Mouse (Mus musculus) cerebellum, adult (tissue): ENCODE measurements around the gene Itpr1.

Source experiments
- ATAC-seq: cut with Nextera tagmentation; 2 replicates; pipeline ENCODE4 v1.9.2; 2017; ENCODE audit warnings: mild to moderate bottlenecking, moderate library complexity, mixed read lengths; ENCODE audit not compliant: insufficient number of reproducible peaks, low FRiP score, low TSS enrichment

Gene Itpr1

DNA sequence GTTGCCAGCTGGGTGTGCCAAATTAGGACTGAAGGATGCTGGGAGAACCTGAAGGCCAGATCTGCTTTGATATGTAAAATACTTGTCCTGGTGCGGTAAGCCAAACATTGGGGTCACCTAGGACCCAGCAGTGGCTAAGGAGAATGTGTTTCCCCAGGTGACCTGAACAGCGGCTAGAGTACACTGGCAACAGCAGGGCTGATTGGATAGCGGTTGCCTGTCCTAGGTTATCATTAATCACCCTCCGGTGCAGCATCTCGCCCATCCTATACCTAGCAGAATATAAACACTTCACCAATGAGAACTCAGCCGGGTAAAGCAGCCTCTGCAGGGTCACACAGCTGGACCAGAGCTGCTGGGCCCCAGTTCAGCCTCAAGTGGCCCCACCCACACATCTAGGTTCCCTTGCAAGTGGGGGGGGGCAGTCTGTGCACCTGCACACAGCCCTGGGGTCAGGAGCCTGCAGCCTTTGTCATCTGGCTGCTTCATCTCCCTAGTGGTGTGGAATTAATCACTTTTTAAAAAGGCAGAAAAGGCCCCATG lies 318.0 kb downstream of the Itpr1 start:
- no peak for ATAC-seq

DNA sequence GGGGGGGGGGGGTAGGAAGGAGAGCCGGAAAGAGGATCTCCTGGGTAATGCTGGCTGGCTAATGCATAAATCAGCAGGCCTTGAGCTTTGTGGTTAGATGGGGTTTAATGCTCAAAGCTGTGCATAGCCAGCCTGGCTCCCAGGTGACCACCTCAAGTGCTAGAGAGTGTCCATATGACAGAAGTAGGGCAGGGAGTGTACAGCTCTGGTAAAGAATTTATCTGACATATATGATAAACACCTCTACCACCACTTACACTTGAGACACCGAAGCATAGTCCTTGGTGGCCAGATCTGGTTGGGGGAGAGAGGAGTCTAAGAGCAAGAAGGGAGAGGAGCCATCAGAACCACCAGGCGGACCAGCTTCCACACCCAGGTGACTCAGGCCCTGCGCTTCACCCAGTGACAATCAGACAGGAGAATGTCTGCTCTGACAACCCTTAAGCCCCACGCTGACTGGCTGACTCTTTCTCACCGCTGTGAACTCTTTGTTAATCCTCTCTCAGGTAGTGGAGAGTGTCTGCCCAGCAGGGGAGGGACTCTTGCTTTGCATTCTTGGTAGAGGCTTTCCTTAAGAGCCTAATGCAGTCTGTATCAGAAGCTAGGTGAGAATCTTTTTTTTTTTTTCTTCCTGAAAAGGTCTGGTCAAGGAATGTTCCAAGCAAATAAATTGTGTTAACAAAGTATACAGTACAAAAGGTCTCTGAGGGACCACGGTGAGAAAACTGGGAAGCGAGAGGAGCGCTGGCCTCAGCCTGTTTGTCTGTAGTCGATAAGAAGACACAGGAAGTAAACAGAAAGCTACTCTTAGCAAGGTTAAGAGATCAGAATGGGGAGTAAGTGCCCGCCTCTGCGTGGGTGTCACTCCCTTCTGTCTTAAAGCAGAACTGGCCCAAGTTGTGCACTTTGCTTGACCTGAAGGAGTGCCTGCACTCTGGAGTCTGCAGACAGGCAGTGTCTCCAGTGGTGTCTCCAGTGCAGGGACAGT lies 318.7 kb downstream of the Itpr1 start:
- no peak for ATAC-seq

DNA sequence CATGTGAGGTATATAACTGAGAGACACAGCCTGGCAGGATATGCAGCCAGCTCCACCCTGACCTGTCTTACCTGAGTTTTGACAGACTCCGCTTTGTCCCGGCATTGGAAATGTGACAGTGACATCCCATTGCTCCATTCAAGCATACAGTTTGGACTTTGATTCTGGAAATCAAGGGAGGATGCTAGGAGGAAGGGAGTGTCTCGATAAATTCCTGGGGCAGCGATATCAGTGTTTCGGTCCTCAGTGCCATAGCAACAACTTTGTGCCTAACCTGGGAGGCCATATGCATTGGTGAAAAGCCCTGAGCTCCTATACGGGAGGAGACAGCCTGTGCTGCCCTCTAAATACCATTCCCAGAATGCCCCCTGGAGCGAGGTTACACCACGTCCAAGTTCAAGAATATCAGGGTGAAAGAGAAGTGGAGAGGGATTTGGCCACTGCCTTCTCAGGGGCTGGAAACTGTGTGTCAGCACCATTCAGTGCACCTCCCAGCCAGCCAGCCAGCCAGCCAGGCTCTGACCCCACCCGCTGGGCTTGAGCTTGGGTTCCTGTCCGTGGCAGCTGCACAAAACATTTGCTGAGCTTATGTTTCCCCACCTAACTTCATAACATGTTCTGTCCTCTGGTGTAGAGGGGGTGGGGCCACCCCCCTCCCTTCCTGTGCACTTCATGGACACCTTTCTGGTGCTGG lies 319.7 kb downstream of the Itpr1 start:
- ATAC-seq: no peak

DNA sequence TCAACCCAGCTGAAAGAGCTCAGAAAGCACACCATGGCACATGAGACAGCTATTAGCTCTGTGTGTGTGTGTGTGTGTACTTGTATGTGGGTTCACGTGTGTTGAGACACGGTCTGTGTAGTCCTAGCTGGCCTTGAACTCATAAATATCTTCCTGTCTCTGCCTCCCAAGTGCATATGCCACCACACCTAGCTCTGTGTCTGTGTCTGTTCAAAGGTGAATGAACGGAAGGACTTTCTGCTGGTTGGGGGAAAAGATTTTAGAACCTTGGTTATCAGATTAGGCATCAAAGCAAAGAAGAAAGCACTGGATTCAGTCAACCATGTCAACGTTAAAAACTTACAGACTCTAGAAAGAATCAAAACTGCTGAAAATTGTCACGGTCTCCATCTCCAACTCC lies 321.2 kb downstream of the Itpr1 start:
- no peak for ATAC-seq

DNA sequence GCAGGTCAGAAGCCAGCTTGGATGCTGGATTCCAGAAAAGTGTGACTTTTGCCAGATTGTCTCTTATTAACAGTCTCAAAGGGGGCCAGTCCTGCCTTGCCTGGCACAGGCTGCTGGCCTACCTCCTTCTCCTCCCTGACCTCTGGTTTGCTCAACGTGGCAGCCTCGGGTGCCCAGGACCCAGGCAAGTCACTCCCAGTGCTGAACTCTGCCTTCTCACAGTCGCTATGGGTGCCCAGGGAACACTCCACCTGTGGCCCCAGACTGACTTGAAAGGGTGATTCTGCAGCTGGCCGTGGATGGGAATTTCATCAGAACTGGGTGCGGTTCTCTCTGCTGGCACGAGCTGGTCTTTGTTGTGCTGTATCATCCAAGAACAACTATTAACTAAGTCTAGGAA lies 321.7 kb downstream of the Itpr1 start:
- no peak for ATAC-seq

GRCm38 (mm10) chr6:108535309-108535708 lies 322.4 kb downstream of the Itpr1 start:
- no peak for ATAC-seq

GRCm38 (mm10) chr6:108536546-108537317 lies 323.8 kb downstream of the Itpr1 start:
- no peak for ATAC-seq

DNA sequence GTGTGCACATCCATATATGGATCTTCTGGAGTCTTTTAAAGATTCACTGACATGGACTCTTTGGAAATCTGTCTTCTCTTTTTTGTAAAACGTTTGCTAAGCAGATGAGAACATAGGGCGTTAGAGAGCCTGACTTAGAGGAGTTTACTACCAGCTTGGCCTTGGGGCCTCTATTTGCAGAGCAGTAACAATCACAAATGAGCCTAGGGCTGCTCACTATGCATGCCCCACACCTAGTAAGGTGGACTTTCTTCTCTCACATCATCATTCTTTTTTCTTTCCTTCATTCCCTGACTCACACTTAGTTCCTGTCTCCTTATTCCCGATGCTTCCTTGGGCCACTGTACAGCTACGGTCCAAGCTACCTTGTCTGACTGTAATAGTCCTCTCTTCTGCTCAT lies 325.5 kb downstream of the Itpr1 start:
- no peak for ATAC-seq

DNA sequence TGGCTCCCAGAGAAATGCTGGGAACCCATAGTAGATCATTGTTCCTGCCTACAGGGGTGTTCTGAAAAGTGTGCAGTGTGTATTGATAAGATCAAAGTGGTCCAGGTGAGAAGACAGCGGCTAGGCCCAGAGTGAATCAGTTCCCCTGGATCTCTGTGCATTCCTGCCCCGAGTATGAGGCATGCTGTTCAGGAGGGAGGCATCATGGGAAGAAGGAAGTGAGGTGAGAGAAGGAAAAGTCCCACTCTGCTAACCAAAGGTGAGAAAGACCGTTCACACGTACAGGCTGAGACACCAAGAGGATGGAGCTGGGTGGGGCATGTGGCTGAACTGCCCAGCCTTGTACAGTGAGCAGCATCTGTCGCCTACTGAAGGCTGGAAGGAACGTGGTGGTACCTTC lies 327.5 kb downstream of the Itpr1 start:
- no peak for ATAC-seq

GRCm38 (mm10) chr6:108544917-108545316 lies 332.0 kb downstream of the Itpr1 start:
- no peak for ATAC-seq

DNA sequence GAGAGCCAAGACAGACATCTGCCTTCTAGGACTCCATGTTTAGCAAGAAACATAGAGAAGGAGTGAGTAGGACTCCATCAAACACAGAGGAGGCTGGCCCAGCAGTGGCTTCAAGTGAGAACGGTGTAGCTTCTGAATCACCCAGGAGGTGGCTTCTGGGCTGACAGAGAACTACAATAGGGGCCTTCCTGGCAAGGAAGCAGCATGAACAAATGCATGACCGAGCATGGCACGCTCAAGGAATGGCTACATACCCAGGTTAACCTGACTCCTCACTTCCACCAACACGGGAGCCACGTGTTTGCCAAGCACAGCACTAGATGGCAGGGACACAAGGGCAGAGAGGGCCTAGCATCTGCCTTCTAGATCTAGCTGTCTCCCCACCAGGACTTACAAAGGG lies 332.6 kb downstream of the Itpr1 start:
- ATAC-seq: no peak

- no peak for ATAC-seq
Observed at GRCm38 (mm10) chr6:108548413-108548812, 335.5 kb downstream of the Itpr1 start.

DNA sequence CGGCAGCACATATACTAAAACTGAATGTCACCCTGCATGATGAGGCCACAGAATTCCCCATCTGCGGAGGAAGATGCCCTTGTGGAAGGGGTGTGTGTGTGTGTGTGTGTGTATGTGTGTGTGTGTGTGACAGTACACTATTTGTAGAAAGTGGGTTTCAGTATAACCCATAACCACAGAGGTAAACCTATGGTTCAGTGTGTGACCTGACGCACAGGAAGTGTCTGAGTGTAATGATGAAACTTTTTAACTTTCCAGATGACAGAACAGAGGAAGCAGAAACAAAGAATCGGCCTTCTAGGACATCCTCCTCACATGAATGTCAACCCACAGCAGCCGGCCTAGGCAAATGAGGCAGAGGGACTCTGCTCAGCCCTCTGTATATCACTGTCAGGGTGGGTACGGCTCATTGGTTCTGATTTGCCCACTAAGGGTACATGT lies 336.6 kb downstream of the Itpr1 start:
- no peak for ATAC-seq

DNA sequence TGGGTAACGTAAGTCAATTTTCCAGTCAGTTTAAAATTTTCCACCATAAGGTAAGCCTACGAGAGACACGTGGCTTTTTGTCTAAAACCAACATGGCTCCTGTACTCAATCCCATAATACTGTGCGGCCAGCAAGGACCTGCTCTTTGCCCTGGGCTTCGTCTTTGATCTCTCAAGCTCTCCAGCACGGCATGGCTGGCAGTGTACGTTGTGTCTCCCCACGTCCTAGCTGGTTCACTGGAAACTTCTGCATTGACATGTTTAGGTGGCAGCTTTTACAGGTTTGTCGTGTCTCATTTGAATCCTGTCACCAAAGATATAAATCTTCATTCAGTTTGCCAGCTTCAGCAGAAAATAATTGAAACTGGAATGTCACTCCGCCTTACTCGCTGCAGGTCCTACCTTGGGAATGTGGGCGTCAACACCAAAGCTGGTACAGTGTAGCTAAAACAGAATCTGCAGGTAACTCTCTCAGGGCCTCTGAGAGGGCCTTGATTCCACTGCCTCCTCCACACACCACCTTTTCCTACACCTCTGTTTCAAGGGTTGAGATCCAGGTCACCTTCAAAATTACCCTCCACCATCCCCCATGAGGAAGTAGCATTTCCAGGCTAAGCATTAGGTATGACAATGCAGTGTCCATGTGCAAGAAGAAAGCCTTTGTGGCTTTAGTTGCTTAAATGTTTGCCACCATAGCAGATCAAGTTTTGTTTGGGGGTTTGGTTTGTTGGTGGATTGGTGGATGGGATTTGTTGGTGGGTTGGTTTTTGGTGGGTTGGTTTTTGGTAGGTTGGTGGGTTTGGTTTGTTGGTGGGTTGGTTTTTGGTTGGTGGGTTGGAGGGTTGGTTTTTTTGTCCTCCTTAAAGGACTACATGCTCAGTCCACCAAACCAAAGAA lies 339.1 kb downstream of the Itpr1 start:
- no peak for ATAC-seq

- no peak for ATAC-seq
Observed at GRCm38 (mm10) chr6:108553013-108553412, 340.1 kb downstream of the Itpr1 start.

- no peak for ATAC-seq
Observed at GRCm38 (mm10) chr6:108553536-108553935, 340.6 kb downstream of the Itpr1 start.

DNA sequence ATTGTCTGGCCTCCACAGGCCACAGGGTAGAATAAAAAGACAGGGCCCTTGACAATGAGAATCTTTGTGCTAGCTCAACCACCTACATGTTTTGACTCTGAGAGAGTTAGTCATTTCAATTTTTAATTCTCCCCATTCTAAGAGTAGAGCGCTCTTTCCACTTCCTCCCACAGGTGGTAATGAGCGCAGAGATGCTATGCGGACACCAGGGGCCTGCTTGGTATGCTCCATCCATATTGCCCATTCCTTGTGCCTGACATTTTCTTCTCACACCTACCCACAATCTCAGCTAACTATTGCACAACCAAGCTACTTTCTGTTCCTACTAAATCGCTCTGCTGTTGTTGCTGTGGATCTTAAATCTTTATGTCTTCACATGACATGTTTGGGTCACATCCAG lies 341.5 kb downstream of the Itpr1 start:
- ATAC-seq: no peak

GRCm38 (mm10) chr6:108554878-108555277 lies 342.0 kb downstream of the Itpr1 start:
- ATAC-seq: no peak

DNA sequence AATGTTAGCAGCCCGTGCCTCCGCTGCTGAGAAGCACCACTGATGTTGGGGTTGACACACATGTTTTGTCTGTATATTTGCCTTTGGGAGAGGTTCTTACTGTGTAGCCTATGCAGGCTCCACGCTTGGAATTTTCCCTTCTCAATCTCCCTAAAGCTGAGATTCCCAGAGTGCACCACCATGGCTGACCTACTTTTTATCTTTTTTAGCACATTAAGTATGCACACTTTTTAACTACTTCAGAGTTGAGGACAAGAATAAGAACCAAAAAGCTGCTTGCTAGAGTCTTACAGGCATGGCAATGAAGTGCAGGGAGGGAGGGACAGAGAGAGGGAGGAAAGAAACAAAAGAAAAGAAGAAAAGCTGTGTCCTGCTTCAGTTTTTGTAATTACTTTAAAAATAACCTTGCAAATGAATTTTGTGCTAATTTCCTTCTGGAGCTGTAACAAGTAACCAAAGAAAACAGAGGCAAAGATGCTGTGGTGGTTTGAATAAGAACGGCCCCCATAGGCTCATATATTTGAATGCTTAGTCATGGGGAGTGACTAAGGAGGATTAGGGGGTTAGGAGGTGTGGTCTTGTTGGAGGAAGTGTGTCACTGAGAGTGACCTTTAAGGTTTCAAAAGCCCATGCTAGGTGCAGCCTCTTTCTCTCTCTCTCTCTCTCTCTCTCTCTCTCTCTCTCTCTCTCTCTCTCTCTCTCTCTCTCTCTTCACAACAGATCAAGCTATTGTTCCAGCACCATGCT lies 344.9 kb downstream of the Itpr1 start:
- ATAC-seq: no peak
